Mouse (Mus musculus) MEL (cell line): ENCODE results near the gene Wdfy1. TPM values are rescaled to one million over a fixed set of nuclear protein-coding genes. Genes with fewer than 3 reads are reported as not detected.

ENCODE experiments used
- DNase-seq: peaks from one replicate; pipeline ENCODE4 v3.0.0; 2011; ENCODE audit warnings: low read depth, low spot score
- H3K27ac ChIP-seq: 2 replicates; pipeline ENCODE4 v1.5.1; 2012; ENCODE audit warnings: low read depth, mild to moderate bottlenecking, control low read depth, low read length, moderate library complexity; ENCODE audit not compliant: control insufficient read depth
- H3K27me3 ChIP-seq, 2 experiments: fragments of 150-350 bp in 1 of 2; sonication (generic) in 1 of 2; 2 replicates each; pipeline ENCODE4 v1.6.1; 2012; ENCODE audit warnings: low read length in 2 of 2, mild to moderate bottlenecking in 2 of 2, improper control_type of control experiment in 1 of 2, moderate library complexity in 1 of 2; ENCODE audit not compliant: insufficient read depth in 2 of 2, control insufficient read depth in 1 of 2
- H3K36me3 ChIP-seq, 2 experiments: 2 replicates each; pipeline ENCODE4 v1.6.1; 2012 to 2014; ENCODE audit warnings: low read length in 2 of 2, improper control_type of control experiment in 1 of 2, inconsistent platforms in 1 of 2, mild to moderate bottlenecking in 1 of 2; ENCODE audit not compliant: insufficient read depth in 2 of 2, control insufficient read depth in 1 of 2
- H3K4me1 ChIP-seq, 2 experiments: fragments of 150-350 bp in 1 of 2; sonication (generic) in 1 of 2; 2 replicates each; pipeline ENCODE4 v1.6.1; 2012; ENCODE audit warnings: low read length in 2 of 2, improper control_type of control experiment in 1 of 2, mild to moderate bottlenecking in 1 of 2; ENCODE audit not compliant: insufficient read depth in 2 of 2, control insufficient read depth in 1 of 2
- H3K4me3 ChIP-seq, 2 experiments: fragments of 150-350 bp in 1 of 2; sonication (generic) in 1 of 2; 2 replicates each; pipeline ENCODE4 v1.5.1; 2012; ENCODE audit warnings: low read depth in 2 of 2, low read length in 2 of 2, mild to moderate bottlenecking in 2 of 2, moderate library complexity in 2 of 2, control low read depth in 1 of 2, improper control_type of control experiment in 1 of 2; ENCODE audit not compliant: control insufficient read depth in 1 of 2, insufficient read depth in 1 of 2
- H3K79me2 ChIP-seq: 2 replicates; pipeline ENCODE4 v1.6.1; 2012; ENCODE audit warnings: mild to moderate bottlenecking, low read length, moderate library complexity; ENCODE audit not compliant: control insufficient read depth, poor library complexity, insufficient read depth
- H3K9ac ChIP-seq: 2 replicates; pipeline ENCODE4 v1.6.1; 2012; ENCODE audit warnings: low read depth, mild to moderate bottlenecking, control low read depth, low read length, moderate library complexity; ENCODE audit not compliant: control insufficient read depth, poor library complexity, severe bottlenecking
- H3K9me3 ChIP-seq: fragments of 150-350 bp; sonication (generic); replicated peaks from 2 replicates; pipeline ENCODE4 v1.6.1; 2012; ENCODE audit warnings: mild to moderate bottlenecking, low read length, improper control_type of control experiment, moderate library complexity; ENCODE audit not compliant: insufficient read depth
- BHLHE40 ChIP-seq: IDR thresholded peaks from 2 replicates; pipeline ENCODE4 v1.6.1; 2012; ENCODE audit warnings: low read depth, mild to moderate bottlenecking, inconsistent platforms, low read length, improper control_type of control experiment, borderline replicate concordance
- CHD1 ChIP-seq: IDR thresholded peaks from 2 replicates; pipeline ENCODE4 v1.6.1; 2012; ENCODE audit warnings: low read depth, mild to moderate bottlenecking, inconsistent platforms, low read length, improper control_type of control experiment
- CHD2 ChIP-seq: IDR thresholded peaks from 2 replicates; pipeline ENCODE4 v1.6.1; 2011; ENCODE audit warnings: low read length, improper control_type of control experiment
- CTCF ChIP-seq, 3 experiments: IDR thresholded peaks in 2 of 3; conservative IDR thresholded peaks in 1 of 3; 2 replicates each; pipeline ENCODE4 v1.5.1; 2011 to 2012; ENCODE audit warnings: low read length in 3 of 3, low read depth in 2 of 3, mild to moderate bottlenecking in 2 of 3, improper control_type of control experiment in 1 of 3, inconsistent platforms in 1 of 3, mixed read lengths in 1 of 3, moderate library complexity in 1 of 3; ENCODE audit not compliant: control insufficient read depth in 1 of 3, insufficient read depth in 1 of 3, poor library complexity in 1 of 3, severe bottlenecking in 1 of 3
- E2F4 ChIP-seq: IDR thresholded peaks from 2 replicates; pipeline ENCODE4 v1.6.1; 2011; ENCODE audit warnings: low read depth, low read length, improper control_type of control experiment, borderline replicate concordance
- ELF1 ChIP-seq: IDR thresholded peaks from 2 replicates; pipeline ENCODE4 v1.6.1; 2014; ENCODE audit warnings: low read depth, mild to moderate bottlenecking, inconsistent platforms, low read length, improper control_type of control experiment, moderate library complexity
- EP300 ChIP-seq, 2 experiments: IDR thresholded peaks; 2 replicates each; pipeline ENCODE4 v1.6.1; 2011; ENCODE audit warnings: improper control_type of control experiment in 2 of 2, low read length in 2 of 2, low read depth in 1 of 2, mild to moderate bottlenecking in 1 of 2
- ETS1 ChIP-seq: IDR thresholded peaks from 2 replicates; pipeline ENCODE4 v1.6.1; 2012; ENCODE audit warnings: low read depth, mild to moderate bottlenecking, inconsistent platforms, low read length, improper control_type of control experiment, moderate library complexity
- GABPA ChIP-seq: IDR thresholded peaks from 2 replicates; pipeline ENCODE4 v1.6.1; 2012; ENCODE audit warnings: low read depth, mild to moderate bottlenecking, inconsistent platforms, low read length, improper control_type of control experiment, moderate library complexity
- GATA1 ChIP-seq: IDR thresholded peaks from 2 replicates; pipeline ENCODE4 v1.6.1; 2011; ENCODE audit warnings: low read depth, low read length, improper control_type of control experiment
- JUND ChIP-seq: IDR thresholded peaks from 2 replicates; pipeline ENCODE4 v1.6.1; 2011; ENCODE audit warnings: low read depth, mild to moderate bottlenecking, improper control_type of control experiment, low read length
- KAT2A ChIP-seq: conservative IDR thresholded peaks from 2 replicates; pipeline ENCODE4 v1.6.1; 2012; ENCODE audit warnings: low read depth, low read length, improper control_type of control experiment, inconsistent platforms
- MAFK ChIP-seq: IDR thresholded peaks from 2 replicates; pipeline ENCODE4 v1.6.1; 2011; ENCODE audit warnings: low read depth, mild to moderate bottlenecking, low read length, improper control_type of control experiment, borderline replicate concordance
- MEF2A ChIP-seq: IDR thresholded peaks from 2 replicates; pipeline ENCODE4 v1.6.1; 2014; ENCODE audit warnings: low read depth, mild to moderate bottlenecking, inconsistent platforms, low read length, improper control_type of control experiment; ENCODE audit not compliant: poor library complexity, insufficient replicate concordance, severe bottlenecking; ENCODE audit errors: extremely low read depth
- MXI1 ChIP-seq: IDR thresholded peaks from 2 replicates; pipeline ENCODE4 v1.6.1; 2011; ENCODE audit warnings: mild to moderate bottlenecking, low read depth, low read length, improper control_type of control experiment
- MYC ChIP-seq: IDR thresholded peaks from 2 replicates; pipeline ENCODE4 v1.6.1; 2011; ENCODE audit warnings: low read depth, mild to moderate bottlenecking, low read length, improper control_type of control experiment, moderate library complexity
- NRF1 ChIP-seq: IDR thresholded peaks from 2 replicates; pipeline ENCODE4 v1.6.1; 2014; ENCODE audit warnings: low read depth, mild to moderate bottlenecking, inconsistent platforms, low read length, improper control_type of control experiment, moderate library complexity; ENCODE audit not compliant: poor library complexity, insufficient read depth, severe bottlenecking
- POLR2A ChIP-seq, 2 experiments: IDR thresholded peaks; 2 replicates each; pipeline ENCODE4 v1.6.1; 2011 to 2012; ENCODE audit warnings: low read length in 2 of 2, mild to moderate bottlenecking in 2 of 2, control low read depth in 1 of 2, improper control_type of control experiment in 1 of 2, low read depth in 1 of 2, moderate library complexity in 1 of 2; ENCODE audit not compliant: control insufficient read depth in 1 of 2, insufficient read depth in 1 of 2, poor library complexity in 1 of 2
- POLR2AphosphoS2 ChIP-seq: IDR thresholded peaks from 2 replicates; pipeline ENCODE4 v1.6.1; 2011; ENCODE audit warnings: low read length, improper control_type of control experiment
- RAD21 ChIP-seq: IDR thresholded peaks from 2 replicates; pipeline ENCODE4 v1.6.1; 2011; ENCODE audit warnings: mild to moderate bottlenecking, low read depth, low read length, improper control_type of control experiment
- RCOR1 ChIP-seq: IDR thresholded peaks from 2 replicates; pipeline ENCODE4 v1.6.1; 2012; ENCODE audit warnings: low read depth, mild to moderate bottlenecking, inconsistent platforms, low read length, improper control_type of control experiment
- SIN3A ChIP-seq: IDR thresholded peaks from 2 replicates; pipeline ENCODE4 v1.6.1; 2012; ENCODE audit warnings: low read length, improper control_type of control experiment, inconsistent platforms
- SMC3 ChIP-seq: IDR thresholded peaks from 2 replicates; pipeline ENCODE4 v1.6.1; 2011; ENCODE audit warnings: low read depth, low read length, improper control_type of control experiment
- TAL1 ChIP-seq: IDR thresholded peaks from 2 replicates; pipeline ENCODE4 v1.6.1; 2012; ENCODE audit warnings: mild to moderate bottlenecking, inconsistent platforms, low read length, moderate library complexity, mixed read lengths
- TBP ChIP-seq: IDR thresholded peaks from 2 replicates; pipeline ENCODE4 v1.8.0; 2011; ENCODE audit warnings: low read depth, low read length, improper control_type of control experiment
- UBTF ChIP-seq: IDR thresholded peaks from 2 replicates; pipeline ENCODE4 v1.6.1; 2012; ENCODE audit warnings: low read depth, mild to moderate bottlenecking, inconsistent platforms, low read length, improper control_type of control experiment, moderate library complexity, borderline replicate concordance; ENCODE audit not compliant: insufficient read depth
- USF2 ChIP-seq, 2 experiments: IDR thresholded peaks; 2 replicates each; pipeline ENCODE4 v1.6.1; 2011 to 2012; ENCODE audit warnings: improper control_type of control experiment in 2 of 2, low read length in 2 of 2, borderline replicate concordance in 1 of 2, inconsistent platforms in 1 of 2, low read depth in 1 of 2, mild to moderate bottlenecking in 1 of 2; ENCODE audit not compliant: insufficient read depth in 1 of 2
- ZC3H11A ChIP-seq: IDR thresholded peaks from 2 replicates; pipeline ENCODE4 v1.6.1; 2012; ENCODE audit warnings: low read depth, mild to moderate bottlenecking, inconsistent platforms, low read length, improper control_type of control experiment
- ZMIZ1 ChIP-seq: IDR thresholded peaks from 2 replicates; pipeline ENCODE4 v1.6.1; 2012; ENCODE audit warnings: low read depth, mild to moderate bottlenecking, inconsistent platforms, low read length, improper control_type of control experiment, moderate library complexity
- polyA plus RNA-seq, 2 experiments: library from polyadenylated mRNA; stranded (reverse) in 1 of 2; unstranded in 1 of 2; fragments of >175 nt in 1 of 2; fragments of >200 nt in 1 of 2; gene quantifications; 2 replicates each; pipeline versions ENCODE4 v1.2.1 to v1.2.4; 2012; ENCODE audit warnings: low replicate concordance in 2 of 2, low read depth in 1 of 2; ENCODE audit not compliant: insufficient read length in 2 of 2, insufficient read depth in 1 of 2, missing spikeins in 1 of 2
- total RNA-seq: library from RNA; depleted of rRNA; stranded (reverse); fragments of 300-350 nt; gene quantifications from 2 replicates; pipeline ENCODE4 v1.2.3, GENCODE M21; 2012

Gene Wdfy1
- total and polyA plus RNA-seq, 3 experiments: 17.6 to 25.0 TPM; not detected in 1

- TF ChIP-seq CTCF (IDR thresholded peaks at IDR 0.05 in 2 of 3, conservative IDR thresholded peaks at IDR 0.05 in 1 of 3; ENCODE audit: control insufficient read depth in 1 of 3, insufficient read depth in 1 of 3, low read depth in 2 of 3, low read length in 3 of 3, poor library complexity in 1 of 3, severe bottlenecking in 1 of 3) (peak in 2 of 3 experiments; percentile 35 to 37; a peak in 4 of 6 replicates), RAD21 (peak; percentile 52), ETS1 (no peak), SMC3 (0 out of 2 replicates have a peak, but pooled peaks have one; percentile 21), CHD1 (no peak)
- Histone ChIP-seq H3K36me3 (no peaks in the 10 kb centered on the region), H3K4me1 (no peaks in the 10 kb centered on the region), H3K4me3 (no peak overlapping the region), H3K27me3 (peaks cover 0 to 1% of the 10 kb centered on the region in 2 experiments; a peak in 1 of 4 replicates), H3K9me3 (no peaks in the 10 kb centered on the region), H3K27ac (no peak overlapping the region), H3K9ac (no peak overlapping the region), H3K79me2 (no peaks in the 10 kb centered on the region)
- no peak for DNase-seq
Observed at GRCm38 (mm10) chr1:79786267-79786927, 10.5 kb upstream of the Wdfy1 start.

DNA sequence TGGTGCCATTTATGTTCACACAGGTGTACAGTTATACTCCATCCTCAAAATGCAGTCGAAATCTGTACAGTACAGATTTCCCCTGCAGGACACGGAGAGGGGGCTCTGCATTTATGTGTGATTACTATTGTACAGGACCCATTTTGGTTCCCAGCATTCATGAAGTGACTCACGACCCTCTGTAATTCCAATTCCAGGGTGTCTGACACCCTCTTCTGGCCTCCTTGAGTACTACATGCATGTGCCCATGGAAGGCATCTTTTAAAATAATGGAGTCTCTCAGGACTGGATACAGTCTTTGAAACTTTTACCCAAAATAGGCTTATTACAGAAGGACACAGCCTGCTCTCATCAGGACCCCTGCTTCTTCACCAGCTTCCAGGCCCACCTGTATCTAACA, 6.5 kb upstream of the Wdfy1 start:
- H3K4me3 ChIP-seq: no peak overlapping the region
- H3K36me3 ChIP-seq: no peaks in the 10 kb centered on the region
- H3K4me1 ChIP-seq: no peaks in the 10 kb centered on the region
- peak; percentile 57 for DNase-seq
- H3K9me3 ChIP-seq: no peaks in the 10 kb centered on the region
- H3K79me2 ChIP-seq: 0 out of 2 replicates have a peak, but pooled peaks cover 4% of the 10 kb centered on the region
- H3K27me3 ChIP-seq: no peaks in the 10 kb centered on the region
- no peak overlapping the region for H3K9ac ChIP-seq
- no peak overlapping the region for H3K27ac ChIP-seq
- TF ChIP-seq MYC: no peak
- TF ChIP-seq CHD2: no peak
- no peak for TF ChIP-seq KAT2A
- TF ChIP-seq GATA1: no peak
- TF ChIP-seq RCOR1: no peak
- TF ChIP-seq E2F4: no peak
- TF ChIP-seq GABPA: no peak
- TF ChIP-seq POLR2AphosphoS2: 0 out of 2 replicates have a peak, but pooled peaks have one; percentile 31
- no peak for TF ChIP-seq MXI1
- no peak for TF ChIP-seq TBP
- peak; percentile 71 for TF ChIP-seq RAD21
- no peak for TF ChIP-seq UBTF
- no peak for TF ChIP-seq BHLHE40
- no peak for TF ChIP-seq EP300 (IDR thresholded peaks at IDR 0.05; ENCODE audit: low read depth in 1 of 2, low read length in 2 of 2)
- peak; percentile 61 for TF ChIP-seq SMC3
- no peak for TF ChIP-seq NRF1
- no peak for TF ChIP-seq USF2 (IDR thresholded peaks at IDR 0.05; ENCODE audit: borderline replicate concordance in 1 of 2, insufficient read depth in 1 of 2, low read depth in 1 of 2, low read length in 2 of 2)
- TF ChIP-seq MEF2A: no peak
- peak; percentile 59 for TF ChIP-seq ZC3H11A
- no peak for TF ChIP-seq ELF1
- no peak for TF ChIP-seq JUND
- TF ChIP-seq SIN3A: peak; percentile 21; the same call in 1 of the 2 replicates
- TF ChIP-seq TAL1: no peak
- TF ChIP-seq ZMIZ1: no peak
- no peak for TF ChIP-seq MAFK
- peak; percentile 50 to 72 (median 62) for TF ChIP-seq CTCF (IDR thresholded peaks at IDR 0.05 in 2 of 3, conservative IDR thresholded peaks at IDR 0.05 in 1 of 3; ENCODE audit: control insufficient read depth in 1 of 3, insufficient read depth in 1 of 3, low read depth in 2 of 3, low read length in 3 of 3, poor library complexity in 1 of 3, severe bottlenecking in 1 of 3)
- no peak for TF ChIP-seq POLR2A (IDR thresholded peaks at IDR 0.05; ENCODE audit: control insufficient read depth in 1 of 2, insufficient read depth in 1 of 2, low read depth in 1 of 2, low read length in 2 of 2, poor library complexity in 1 of 2)
